Mouse (Mus musculus): ENCODE results near the gene Txlna.

The Txlna gene

DNA sequence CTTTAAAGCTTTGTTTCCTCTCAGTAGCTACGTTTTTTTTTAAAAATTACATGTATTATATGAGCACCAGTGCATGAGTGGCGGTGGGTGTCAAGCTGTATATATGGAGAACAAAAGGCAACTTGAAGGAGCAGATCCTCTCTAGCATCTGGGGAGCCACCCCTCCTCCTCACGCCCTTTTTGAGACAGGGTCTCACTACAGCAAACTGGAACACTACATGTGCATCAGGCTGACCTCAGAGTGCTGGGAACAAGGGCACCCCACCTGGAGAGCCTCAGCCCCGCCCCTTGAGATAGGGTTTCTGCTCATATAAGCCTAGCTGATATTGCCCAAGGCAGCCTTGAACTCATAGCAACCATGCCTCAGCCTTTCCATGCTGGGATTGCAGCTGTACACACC, 15.4 kb downstream of the Txlna start:
- no peak for DNase-seq (ENCODE audit: extremely low read depth, insufficient read length, low spot score)

DNA sequence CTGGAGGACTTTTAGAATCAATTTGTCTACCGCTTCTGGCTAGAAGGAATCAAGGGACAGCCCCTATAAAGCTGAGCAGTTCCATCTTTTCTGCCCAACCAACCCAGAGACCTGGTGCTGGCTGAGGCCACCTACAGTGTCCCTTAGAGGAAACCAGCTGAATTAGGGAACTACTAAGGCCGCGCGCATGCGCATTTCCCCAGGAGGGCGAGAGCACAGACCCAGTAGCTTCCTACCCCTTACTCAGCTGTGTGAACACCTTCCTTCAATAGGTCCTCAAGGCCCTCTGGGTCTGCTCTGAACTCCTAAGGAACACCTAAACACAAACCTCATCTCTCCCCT, 15.9 kb downstream of the Txlna start:
- no peak for DNase-seq (ENCODE audit: extremely low read depth, insufficient read length, low spot score)

DNA sequence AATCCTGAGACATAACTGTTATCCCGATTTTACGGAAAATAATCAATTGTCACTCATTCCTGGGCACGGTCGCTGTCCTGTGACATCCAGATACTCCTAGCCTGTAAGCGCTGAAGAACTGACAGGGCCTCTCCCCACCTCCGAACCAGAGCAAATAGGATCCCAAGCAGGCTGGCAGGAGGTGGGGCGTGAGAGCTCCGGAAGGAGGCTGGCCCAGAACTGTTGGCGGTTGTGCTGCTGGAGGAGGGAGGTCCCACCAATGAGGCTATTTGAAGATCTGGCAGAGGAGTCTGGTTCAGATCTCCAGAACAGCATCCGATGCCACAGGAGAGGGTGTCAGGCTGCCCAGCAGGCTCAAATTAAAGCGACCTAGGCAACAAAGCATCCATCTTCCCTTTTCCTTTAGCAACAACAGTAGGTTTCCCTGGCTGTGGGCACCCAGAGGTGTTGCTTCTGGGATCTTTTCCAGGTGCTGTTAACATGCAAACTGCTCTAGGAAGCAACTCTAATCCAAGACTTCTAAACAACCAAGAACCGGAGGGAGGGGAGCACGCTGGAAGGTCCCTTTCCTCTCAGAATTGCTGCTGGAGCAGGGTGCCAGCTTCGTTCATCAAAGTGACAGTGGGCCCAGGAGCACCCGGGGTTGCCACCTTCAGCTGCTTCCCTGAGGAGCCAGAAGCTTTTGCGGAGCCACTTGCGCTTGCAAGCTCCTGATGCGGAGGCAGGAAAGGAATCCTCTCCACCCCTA, 16.4 kb downstream of the Txlna start:
- DNase-seq (ENCODE audit: extremely low read depth, insufficient read length, low spot score): peak; percentile 86

DNA sequence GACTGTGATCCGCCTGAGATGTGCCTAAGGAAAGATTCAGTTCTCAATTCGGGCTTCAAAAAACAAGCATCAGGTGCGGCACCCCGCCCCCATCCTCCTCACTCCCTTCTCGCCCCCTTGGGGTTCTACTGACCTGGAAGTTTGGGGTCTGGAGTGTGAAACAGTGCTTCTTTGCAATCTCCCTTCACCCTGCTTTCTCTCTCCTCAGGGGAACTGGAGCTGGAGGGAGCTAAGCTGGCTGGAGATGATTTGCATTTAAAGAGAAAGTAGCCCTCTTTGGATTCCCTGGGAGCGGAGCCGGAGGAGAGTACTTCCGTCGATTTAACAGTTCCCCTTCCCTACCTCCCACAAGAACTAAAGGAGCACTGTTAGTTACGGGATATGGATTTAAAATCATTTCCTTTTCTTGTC, 17.2 kb downstream of the Txlna start, which contains the start of gene Ccdc28b:
TSS of gene Ccdc28b (minus strand) at position 267 of the 411 bp plus-strand sequence.
- peak; percentile 39 for DNase-seq (ENCODE audit: extremely low read depth, insufficient read length, low spot score)

DNA sequence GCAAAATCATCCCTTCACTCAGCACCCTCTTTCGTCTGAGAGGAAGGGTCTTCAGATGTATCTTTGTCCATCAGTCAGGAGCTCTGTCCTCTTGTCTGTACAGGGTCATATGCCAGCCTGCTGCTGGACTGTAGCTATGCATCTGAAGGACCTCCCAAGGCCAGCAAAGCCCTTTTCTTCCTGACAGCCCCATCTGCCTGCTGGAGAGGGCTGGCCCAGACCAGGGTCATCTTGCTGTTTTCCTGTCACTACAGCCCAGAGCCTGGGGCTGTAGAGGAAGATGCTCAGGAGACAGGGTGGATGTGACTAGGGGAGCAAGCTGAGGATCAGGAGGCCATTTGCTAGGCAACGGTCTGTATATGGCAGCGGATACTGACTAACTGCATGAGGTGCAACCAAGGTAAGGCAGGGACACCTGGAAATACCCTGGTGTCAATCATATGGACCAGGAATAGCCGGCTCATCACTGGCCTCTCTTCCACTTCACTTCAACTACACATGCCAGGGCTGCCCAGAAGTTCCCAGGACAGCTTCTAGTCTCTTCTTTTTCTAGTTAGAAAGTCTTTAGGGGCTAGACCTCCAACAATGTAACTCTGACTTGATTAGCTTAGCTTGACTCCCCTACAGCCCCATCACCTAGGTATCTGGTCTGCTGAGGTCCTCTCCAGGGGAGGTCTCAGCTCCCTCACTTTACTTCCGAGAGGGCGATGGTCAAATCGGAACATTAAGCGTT, 17.9 kb downstream of the Txlna start:
- DNase-seq (ENCODE audit: extremely low read depth, insufficient read length, low spot score): no peak

DNA sequence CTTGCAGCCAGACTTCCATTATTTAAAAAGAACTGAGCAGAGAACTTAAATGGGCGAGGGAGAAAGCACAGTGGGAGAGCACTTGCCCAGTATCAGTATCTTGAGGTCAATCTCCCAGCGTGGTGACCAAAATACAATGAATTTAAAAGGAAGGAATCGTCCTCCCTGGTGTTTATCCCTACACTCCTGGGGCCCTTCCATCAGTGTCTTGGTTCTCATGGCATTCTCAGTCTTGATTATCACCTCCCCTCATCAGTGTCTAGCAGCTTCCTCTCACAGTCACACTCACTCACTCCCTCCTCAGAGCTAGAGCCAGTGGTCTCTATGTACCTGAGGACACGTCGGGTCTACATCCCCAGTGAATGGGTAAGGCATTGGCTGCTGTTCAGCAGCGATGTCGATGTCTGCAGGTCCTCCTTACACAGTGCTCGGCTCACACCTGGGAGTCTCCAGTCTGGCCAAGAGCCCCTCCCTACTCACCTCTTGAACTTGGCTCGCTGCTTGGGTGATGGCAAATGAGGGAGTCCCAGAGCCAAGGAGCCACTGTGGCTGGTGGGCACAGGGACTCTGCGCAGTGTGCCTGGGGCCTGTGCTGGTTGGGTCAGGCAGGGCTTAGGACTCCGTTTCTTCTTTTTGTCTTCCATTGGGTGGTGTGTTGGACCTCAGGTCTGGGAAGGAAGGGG, 18.6 kb downstream of the Txlna start:
- DNase-seq (ENCODE audit: extremely low read depth, insufficient read length, low spot score): no peak

DNA sequence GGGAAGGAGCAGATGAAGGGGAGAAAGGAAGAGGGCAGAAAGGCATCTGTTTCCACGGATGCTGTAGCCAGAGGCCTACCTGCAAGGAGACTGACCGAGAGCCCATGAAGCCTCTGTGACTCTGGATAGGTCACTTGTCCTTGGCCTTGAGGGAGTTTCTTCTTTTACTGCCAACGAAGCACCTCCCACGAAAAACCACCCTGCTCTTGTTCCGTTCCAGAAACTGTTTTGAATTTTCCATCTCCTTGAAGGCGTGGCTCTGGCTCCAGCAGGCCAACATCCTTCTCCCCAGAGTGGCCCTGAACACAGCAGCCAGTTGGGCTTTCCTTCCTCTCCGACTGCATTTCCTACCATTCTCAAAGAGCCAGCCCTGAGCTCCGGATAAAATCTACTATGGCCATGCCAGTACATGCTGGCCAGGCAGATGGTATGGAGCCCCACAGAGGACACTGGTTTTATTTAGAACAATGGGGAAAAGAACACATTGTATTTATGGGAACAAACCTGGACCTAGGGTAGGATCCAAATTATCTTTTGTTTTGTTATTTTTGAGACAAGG, 19.5 kb downstream of the Txlna start:
- DNase-seq (ENCODE audit: extremely low read depth, insufficient read length, low spot score): no peak

DNA sequence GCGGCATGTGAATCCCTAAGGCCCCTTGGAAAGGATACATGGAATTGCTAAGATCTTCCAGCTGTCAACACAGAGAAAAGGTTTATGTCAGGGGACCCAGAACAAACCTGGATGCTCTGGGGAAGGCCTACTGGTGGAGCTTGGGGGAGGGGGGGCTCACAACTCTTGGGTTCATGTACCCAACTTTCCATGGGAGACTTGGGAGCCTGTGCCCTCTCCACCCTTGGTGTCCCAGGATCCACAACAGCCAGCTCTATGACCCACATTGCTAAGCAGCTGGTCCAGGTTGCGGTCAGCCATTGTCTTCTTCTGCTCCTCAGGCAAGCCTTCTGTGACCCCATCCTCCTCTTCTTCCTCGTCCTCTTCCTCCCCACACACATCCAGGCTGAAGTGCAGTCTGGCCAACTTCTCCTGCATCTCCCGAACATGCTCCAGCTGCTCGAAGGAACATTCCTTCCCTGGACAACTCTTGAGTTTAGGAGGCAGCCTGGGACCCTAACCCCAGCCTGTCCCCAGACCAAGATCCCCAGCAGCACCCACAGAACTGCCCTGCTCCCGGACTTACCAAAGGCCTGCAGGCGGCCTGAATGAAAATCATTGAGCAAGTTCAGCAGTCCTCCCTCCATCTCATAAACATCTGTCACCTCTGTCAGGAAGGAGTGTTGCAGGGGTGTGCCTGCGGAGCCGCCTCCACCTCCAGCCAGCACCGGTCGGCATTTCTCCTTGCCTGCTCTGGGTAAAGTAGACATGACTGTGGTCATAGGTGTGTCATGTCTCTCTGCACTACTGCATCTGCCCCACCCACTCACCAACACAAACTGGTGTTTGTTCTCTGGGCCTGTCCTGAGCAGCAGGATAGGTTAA, 20.2 kb downstream of the Txlna start:
- no peak for DNase-seq (ENCODE audit: extremely low read depth, insufficient read length, low spot score)

DNA sequence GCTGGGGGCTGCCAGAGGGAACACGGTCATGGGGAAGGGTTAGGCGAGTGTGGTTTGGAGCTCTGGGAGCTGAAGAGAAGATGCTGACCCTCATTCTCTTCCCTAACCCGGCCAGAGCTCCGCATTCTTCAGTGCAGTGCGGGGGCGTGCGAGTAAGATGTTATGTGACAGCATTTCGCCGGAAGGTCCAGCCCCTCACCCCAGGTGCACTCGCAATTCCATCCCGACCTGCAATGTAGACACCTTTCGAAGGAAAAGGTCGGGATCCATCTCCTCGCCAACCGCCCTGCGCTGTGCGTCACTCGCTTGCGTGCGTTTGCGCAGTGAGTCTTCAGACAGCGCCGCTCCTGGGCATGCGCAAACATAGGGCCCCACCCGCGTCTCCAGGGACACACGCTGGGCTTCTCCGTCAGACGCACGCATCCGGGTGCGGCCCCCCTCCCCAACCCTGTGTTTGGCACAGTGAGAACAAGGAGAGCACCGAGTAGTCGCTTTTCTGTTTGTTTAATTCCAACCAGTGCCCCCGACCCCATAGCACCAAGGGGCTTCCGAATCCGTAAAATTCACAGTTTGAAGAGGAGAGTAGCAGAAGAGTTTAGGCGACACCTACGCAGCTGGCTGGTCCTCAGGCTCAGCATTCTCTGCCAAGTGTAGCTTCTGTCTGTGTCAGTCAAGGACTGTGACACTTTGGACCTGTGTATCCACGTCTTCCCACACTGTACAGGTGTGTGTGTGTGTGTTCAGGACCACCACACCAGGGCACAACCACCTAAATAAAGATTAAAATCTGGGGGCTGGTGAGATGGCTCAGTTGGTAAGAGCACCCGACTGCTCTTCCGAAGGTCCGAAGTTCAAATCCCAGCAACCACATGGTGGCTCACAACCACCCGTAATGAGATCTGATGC, 21.8 kb downstream of the Txlna start, which contains the start of gene Iqcc:
TSS of gene Iqcc (minus strand) at position 314 of the 906 bp plus-strand sequence.
- DNase-seq (ENCODE audit: extremely low read depth, insufficient read length, low spot score): peak; percentile 87

DNA sequence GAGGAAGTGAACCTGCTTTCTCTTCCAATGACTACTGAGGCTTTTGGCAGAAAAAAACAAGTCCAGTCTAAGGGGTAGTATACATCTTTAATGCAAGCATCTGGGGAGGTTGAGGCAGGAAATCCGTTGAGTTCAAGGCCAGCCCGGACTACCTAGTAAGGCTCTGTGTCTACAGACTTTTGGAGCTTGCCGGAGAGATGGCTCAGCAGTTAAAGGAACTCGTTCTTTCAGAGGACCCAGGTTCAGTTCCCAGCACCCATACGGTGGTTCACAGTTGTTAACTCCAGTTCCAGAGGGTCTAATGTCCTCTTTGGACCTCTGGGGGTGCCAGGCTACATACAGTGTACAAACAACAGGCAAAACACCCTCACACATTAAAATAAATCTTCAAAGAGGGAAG, 22.8 kb downstream of the Txlna start:
- DNase-seq (ENCODE audit: extremely low read depth, insufficient read length, low spot score): no peak

DNA sequence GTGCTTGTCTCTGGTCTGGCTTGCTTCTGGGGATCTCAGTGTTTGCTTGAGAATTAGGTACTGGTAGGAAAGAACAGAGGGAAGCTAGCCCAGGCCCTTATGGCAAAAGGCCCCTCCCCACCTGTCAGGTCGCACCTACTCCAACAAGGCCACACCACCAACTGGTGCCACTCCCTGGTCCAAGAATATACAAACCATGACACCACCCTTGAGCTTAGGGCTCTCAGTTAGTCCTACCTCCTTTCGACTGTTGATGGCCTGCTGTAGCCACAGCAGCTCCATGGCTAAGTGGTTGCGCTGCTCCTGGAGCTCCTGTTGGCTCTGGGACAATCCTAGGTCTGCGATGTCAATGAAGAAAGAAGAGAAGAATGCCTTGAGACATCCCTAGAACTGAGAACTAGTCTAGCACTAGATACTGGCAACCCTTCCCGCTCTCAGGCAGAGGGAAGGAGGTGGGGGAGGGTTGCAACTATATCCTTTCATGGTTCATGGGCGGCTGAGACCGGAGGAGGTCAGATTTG, 23.7 kb downstream of the Txlna start:
- DNase-seq (ENCODE audit: extremely low read depth, insufficient read length, low spot score): no peak

DNA sequence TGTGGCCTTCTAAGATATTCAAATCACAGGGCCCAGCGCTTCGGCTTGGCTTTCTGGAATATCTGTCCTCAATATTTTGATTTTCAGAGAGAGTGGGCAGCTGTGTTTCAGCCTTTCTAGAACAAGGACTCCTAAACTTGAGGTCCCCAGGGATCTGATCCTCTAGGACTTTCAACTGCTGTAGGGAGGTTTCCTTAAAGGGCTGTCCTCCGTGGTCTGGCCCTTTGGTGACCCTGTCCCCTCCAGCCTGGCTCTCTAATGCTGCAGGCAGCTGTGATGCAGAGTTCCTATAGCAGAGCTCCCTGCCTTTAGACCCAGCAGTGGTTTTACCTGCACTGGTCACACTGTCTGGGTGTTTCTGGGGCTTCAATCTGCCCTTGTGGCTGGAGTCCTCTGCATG, 24.2 kb downstream of the Txlna start:
- DNase-seq (ENCODE audit: extremely low read depth, insufficient read length, low spot score): no peak

DNA sequence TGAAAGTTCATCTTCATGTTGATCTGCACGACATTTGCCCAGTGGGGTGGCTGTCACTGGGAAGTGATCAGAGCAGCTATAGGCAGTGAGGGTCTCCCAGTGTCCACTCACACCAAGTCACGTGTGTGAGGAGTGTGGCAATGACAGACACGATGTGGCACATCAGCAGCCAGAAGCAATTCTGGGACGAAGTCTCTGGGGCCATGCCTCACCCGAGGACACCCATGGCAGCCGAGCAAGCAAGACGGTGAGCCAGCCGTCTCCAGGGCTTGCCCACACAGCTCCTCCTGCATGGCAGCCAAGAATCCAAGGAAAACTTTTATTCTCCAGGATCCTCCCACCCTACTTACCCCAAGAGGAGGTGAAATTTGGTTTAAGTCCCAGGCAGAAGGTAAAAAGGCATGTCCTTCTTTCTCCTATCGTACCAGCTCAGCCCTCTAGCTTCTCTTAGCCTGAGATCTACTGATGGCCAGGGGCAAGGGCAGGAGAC, 25.0 kb downstream of the Txlna start:
- no peak for DNase-seq (ENCODE audit: extremely low read depth, insufficient read length, low spot score)

DNA sequence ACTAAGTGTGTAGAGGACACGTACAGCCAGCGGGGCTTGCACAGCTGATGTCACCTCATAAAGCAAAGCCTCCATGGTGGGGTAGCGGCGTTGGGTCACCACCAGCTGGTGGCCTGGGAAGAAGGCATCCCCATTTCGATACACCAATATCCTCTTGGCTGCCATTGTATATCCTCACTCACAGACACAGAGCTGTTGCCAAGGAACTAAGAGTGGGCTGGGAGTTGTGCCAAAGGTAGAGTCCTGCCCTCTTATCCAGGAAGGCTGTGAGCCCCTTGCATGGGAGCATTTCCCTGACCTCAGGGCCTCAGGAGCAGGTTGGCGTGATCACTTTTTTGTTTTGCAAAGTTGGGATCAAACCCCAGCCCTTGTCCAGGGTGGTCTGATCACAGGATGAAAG, 26.8 kb downstream of the Txlna start, which contains the start of gene Dcdc2b:
TSS of gene Dcdc2b (minus strand) at position 165 of the 400 bp plus-strand sequence.
- DNase-seq (ENCODE audit: extremely low read depth, insufficient read length, low spot score): no peak

DNA sequence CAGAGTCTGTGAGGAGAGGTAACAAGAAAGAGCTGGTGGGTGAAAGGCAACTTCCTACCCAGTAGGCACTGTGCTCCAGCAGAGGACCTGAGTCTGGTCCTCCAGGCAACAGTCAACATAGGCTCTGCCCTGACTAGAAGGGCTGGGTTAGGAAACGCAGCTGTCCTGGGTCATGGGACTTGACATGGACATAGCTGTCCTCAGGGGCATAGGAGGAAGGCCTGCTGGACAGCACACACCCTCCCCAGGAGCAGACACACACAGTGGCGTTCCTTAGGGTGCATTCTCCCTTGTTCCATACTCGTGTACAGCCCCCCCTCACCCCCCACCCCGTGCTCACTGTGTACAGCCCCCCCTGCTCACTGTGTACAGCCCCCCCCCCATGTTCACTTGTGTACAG, 30.4 kb downstream of the Txlna start:
- DNase-seq (ENCODE audit: extremely low read depth, insufficient read length, low spot score): no peak

DNA sequence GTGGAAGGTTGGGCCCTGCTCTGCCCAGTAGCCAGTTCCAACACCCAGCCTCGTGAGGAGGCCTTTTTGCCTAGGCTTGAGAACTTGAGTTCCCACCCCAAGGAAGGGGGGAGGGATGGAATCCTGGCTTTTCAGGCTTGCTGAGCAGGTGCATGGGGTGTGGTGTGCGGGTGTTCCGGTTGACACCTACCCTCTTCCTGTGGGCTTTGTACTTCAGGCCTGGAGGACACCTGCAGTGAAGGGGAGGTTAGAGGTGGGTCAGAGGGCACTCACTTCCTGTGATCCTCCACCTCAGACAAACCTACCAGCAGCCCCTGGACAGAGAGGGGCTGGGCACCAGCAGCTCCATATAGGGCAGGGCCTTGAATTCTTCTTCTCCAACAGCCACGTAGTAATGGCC, 30.8 kb downstream of the Txlna start:
- no peak for DNase-seq (ENCODE audit: extremely low read depth, insufficient read length, low spot score)

DNA sequence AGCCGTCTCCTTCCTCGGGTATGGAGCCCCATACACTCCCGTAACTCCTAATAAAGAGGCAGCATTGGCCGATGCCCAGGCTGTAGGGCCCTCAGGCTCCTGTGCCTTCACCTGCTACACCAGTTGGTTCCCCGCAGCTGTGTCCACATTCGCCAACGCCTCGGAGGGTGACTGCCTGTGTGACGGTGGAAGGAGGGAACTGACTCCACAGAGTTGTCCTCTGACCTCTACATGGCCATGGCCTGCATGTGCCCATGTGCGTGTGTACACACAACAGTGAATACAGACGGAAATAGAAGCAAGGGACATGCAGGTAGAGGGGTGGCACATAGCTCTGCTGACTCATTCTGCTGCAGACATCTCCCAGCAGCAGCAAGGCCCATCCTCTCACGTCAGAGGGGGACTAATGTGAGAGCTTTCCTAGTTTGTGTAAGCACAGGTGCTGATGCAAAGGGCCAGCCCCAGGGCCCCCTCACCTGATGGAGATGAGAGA, 31.7 kb downstream of the Txlna start:
- no peak for DNase-seq (ENCODE audit: extremely low read depth, insufficient read length, low spot score)

DNA sequence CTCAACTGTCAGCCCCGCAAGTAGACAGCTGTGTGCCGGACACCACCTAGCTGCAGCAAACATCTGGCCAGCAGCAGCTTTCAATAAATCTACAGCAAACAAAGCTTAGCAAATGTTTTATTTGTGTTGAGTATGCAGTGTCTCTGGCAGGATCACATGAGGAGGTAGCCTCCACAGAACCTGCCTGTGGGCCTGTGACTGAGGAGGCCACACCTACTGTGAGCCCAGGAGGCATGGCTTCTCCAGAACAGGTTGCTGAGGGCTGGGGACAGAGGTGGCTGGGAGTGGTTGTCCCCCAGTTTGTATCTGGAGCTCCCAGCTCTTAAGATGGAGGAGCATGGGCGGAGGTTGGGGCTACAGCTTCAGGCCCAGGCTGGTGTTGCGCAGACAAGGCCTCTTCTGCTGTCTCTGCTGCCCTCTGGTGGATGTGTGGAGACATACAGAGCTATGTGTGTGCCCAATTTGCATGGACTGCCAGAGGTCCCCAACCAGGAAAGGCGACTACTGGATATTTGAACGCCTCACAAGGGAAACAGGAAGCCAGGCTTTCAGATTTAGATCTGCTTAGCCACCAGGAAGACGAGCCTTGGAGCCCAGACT, 32.3 kb downstream of the Txlna start:
- peak; percentile 59 for DNase-seq (ENCODE audit: extremely low read depth, insufficient read length, low spot score)

Data from 3134 (cell line).